Mouse (Mus musculus) liver, embryonic 11.5 days (tissue): Measurements from ENCODE around the gene Ccdc190. TPM values are rescaled to one million over a fixed set of nuclear protein-coding genes. Genes with fewer than 3 reads are reported as not detected.
A peak's percentile ranks its signal among the peaks of the same experiment; 100 is the strongest.

ENCODE experiments used
- ATAC-seq: fragments of 200-750 bp; cut with Nextera tagmentation; replicated peaks from 2 replicates; pipeline ENCODE4 v1.8.0; 2017; ENCODE audit warnings: moderate number of reproducible peaks, mild to moderate bottlenecking, moderate TSS enrichment, moderate library complexity; ENCODE audit not compliant: low FRiP score
- DNase-seq: peaks from one replicate; pipeline ENCODE4 v3.0.0-alpha.2; 2017; ENCODE audit warnings: low spot score
- H3K27ac ChIP-seq: fragments of 300-500 bp; sonication (generic); 2 replicates; pipeline ENCODE4 v1.5.1; 2014; ENCODE audit warnings: mild to moderate bottlenecking, low read depth, low read length, control low read depth
- H3K27me3 ChIP-seq: fragments of 300-500 bp; sonication (generic); replicated peaks from 2 replicates; pipeline ENCODE4 v1.6.1; 2014; ENCODE audit warnings: low read length, mixed read lengths; ENCODE audit not compliant: control insufficient read depth, insufficient read depth
- H3K36me3 ChIP-seq: fragments of 300-500 bp; sonication (generic); 2 replicates; pipeline ENCODE4 v1.6.1; 2014; ENCODE audit warnings: mild to moderate bottlenecking, low read length, moderate library complexity, mixed read lengths; ENCODE audit not compliant: control insufficient read depth, insufficient read depth
- H3K4me1 ChIP-seq: fragments of 300-500 bp; sonication (generic); replicated peaks from 2 replicates; pipeline ENCODE4 v1.6.1; 2014; ENCODE audit warnings: low read length, mixed read lengths; ENCODE audit not compliant: control insufficient read depth, insufficient read depth
- H3K4me2 ChIP-seq: fragments of 300-500 bp; sonication (generic); 2 replicates; pipeline ENCODE4 v1.6.1; 2014; ENCODE audit warnings: mild to moderate bottlenecking, control low read depth, moderate library complexity
- H3K4me3 ChIP-seq: fragments of 300-500 bp; sonication (generic); 2 replicates; pipeline ENCODE4 v1.5.1; 2014; ENCODE audit warnings: low read depth, low read length, control low read depth
- H3K9ac ChIP-seq: fragments of 300-500 bp; sonication (generic); 2 replicates; pipeline ENCODE4 v1.6.1; 2014; ENCODE audit warnings: low read depth, low read length, control low read depth
- H3K9me3 ChIP-seq: fragments of 300-500 bp; sonication (generic); 2 replicates; pipeline ENCODE4 v1.6.1; 2016; ENCODE audit warnings: low read length, inconsistent platforms, mixed read lengths; ENCODE audit not compliant: control insufficient read depth
- WGBS: fragments of 180-500 bp; shearing (Covaris S2); extraction: QIAGEN DNeasy Blood & Tissue Kit; methylation state at CpG from one replicate; pipeline ENCODE4 v1.1.7; 2014; 5-methylcytosine and 5-hydroxymethylcytosine counted together
- polyA plus RNA-seq: library from polyadenylated mRNA; unstranded; fragments of >200 nt; fragmentation: Nextera tagmentation; extraction: Ambion mirVana; gene quantifications from 2 replicates; pipeline ENCODE4 v1.2.1, GENCODE M21; 2014

Ccdc190 gene
- polyA plus RNA-seq, 1 experiment from 2014 or later: not detected

- 81% methylated on average over 3 of the region's 3 CpGs for WGBS
- Histone ChIP-seq H3K36me3 (no peaks in the 10 kb centered on the region), H3K27ac (no peak overlapping the region), H3K4me3 (no peak overlapping the region), H3K27me3 (no peaks in the 10 kb centered on the region), H3K9ac (no peak overlapping the region), H3K4me1 (no peaks in the 10 kb centered on the region), H3K9me3 (no peaks in the 10 kb centered on the region), H3K4me2 (no peak overlapping the region)
- DNase-seq (no peak), ATAC-seq (no peak)
Measured at GRCm38 (mm10) chr1:169900771-169901336, 27.6 kb upstream of the Ccdc190 start.

- no peak for ATAC-seq
- H3K4me3 ChIP-seq: no peak overlapping the region
- DNase-seq: no peak
Measured at GRCm38 (mm10) chr1:169909163-169909562, 19.3 kb upstream of the Ccdc190 start.

GRCm38 (mm10) chr1:169909659-169910058 lies 18.8 kb upstream of the Ccdc190 start:
- no peak for ATAC-seq
- no peak overlapping the region for H3K4me2 ChIP-seq
- no peaks in the 10 kb centered on the region for H3K9me3 ChIP-seq
- H3K9ac ChIP-seq: no peak overlapping the region
- 83% methylated on average over 6 of the region's 6 CpGs for WGBS
- H3K4me3 ChIP-seq: no peak overlapping the region
- H3K4me1 ChIP-seq: no peaks in the 10 kb centered on the region
- no peak for DNase-seq
- H3K36me3 ChIP-seq: no peaks in the 10 kb centered on the region
- no peak overlapping the region for H3K27ac ChIP-seq
- H3K27me3 ChIP-seq: no peaks in the 10 kb centered on the region

More at GRCm38 (mm10) chr1:169909163-169909562, 19.3 kb upstream of the Ccdc190 start:
- Histone ChIP-seq H3K27ac (no peak overlapping the region), H3K4me1 (no peaks in the 10 kb centered on the region), H3K9ac (no peak overlapping the region), H3K4me2 (no peak overlapping the region), H3K9me3 (no peaks in the 10 kb centered on the region), H3K27me3 (no peaks in the 10 kb centered on the region), H3K36me3 (no peaks in the 10 kb centered on the region)
- WGBS: 80% methylated on average over 5 of the region's 5 CpGs

GRCm38 (mm10) chr1:169910751-169911150 lies 17.7 kb upstream of the Ccdc190 start:
- Histone ChIP-seq H3K9me3 (no peaks in the 10 kb centered on the region), H3K9ac (no peak overlapping the region), H3K4me1 (no peaks in the 10 kb centered on the region), H3K27ac (no peak overlapping the region), H3K4me3 (no peak overlapping the region), H3K4me2 (no peak overlapping the region), H3K27me3 (no peaks in the 10 kb centered on the region), H3K36me3 (no peaks in the 10 kb centered on the region)
- ATAC-seq: no peak
- 76% methylated on average over 7 of the region's 7 CpGs for whole genome bisulfite sequencing
- DNase-seq: no peak

GRCm38 (mm10) chr1:169911526-169911925 lies 16.9 kb upstream of the Ccdc190 start:
- WGBS: 65% methylated on average over 6 of the region's 6 CpGs
- DNase-seq (no peak), ATAC-seq (no peak)
- Histone ChIP-seq H3K4me3 (no peak overlapping the region), H3K9ac (no peak overlapping the region), H3K9me3 (no peaks in the 10 kb centered on the region), H3K27ac (no peak overlapping the region), H3K36me3 (no peaks in the 10 kb centered on the region), H3K4me1 (no peaks in the 10 kb centered on the region), H3K27me3 (no peaks in the 10 kb centered on the region), H3K4me2 (no peak overlapping the region)

GRCm38 (mm10) chr1:169916659-169917058 lies 11.8 kb upstream of the Ccdc190 start:
- Histone ChIP-seq H3K9me3 (no peaks in the 10 kb centered on the region), H3K27me3 (no peaks in the 10 kb centered on the region), H3K4me3 (no peak overlapping the region), H3K4me2 (no peak overlapping the region), H3K4me1 (no peaks in the 10 kb centered on the region), H3K9ac (no peak overlapping the region), H3K36me3 (no peaks in the 10 kb centered on the region), H3K27ac (no peak overlapping the region)
- ATAC-seq (no peak), DNase-seq (no peak)
- 52% methylated on average over 7 of the region's 7 CpGs for WGBS

- Histone ChIP-seq H3K4me1 (no peaks in the 10 kb centered on the region), H3K9ac (no peak overlapping the region), H3K9me3 (no peaks in the 10 kb centered on the region), H3K27ac (no peak overlapping the region), H3K4me3 (no peak overlapping the region), H3K36me3 (no peaks in the 10 kb centered on the region), H3K4me2 (no peak overlapping the region), H3K27me3 (no peaks in the 10 kb centered on the region)
- ATAC-seq (no peak), DNase-seq (no peak)
- 58% methylated on average over 9 of the region's 9 CpGs for WGBS
Measured at GRCm38 (mm10) chr1:169917115-169917796, 11.2 kb upstream of the Ccdc190 start.

GRCm38 (mm10) chr1:169917998-169918397 lies 10.4 kb upstream of the Ccdc190 start:
- no peaks in the 10 kb centered on the region for H3K4me1 ChIP-seq
- H3K4me2 ChIP-seq: no peak overlapping the region
- DNase-seq (peak; percentile 42), ATAC-seq (peak; percentile 44)
- no peaks in the 10 kb centered on the region for H3K27me3 ChIP-seq
- H3K9me3 ChIP-seq: no peaks in the 10 kb centered on the region
- no peak overlapping the region for H3K9ac ChIP-seq
- H3K4me3 ChIP-seq: no peak overlapping the region
- no peaks in the 10 kb centered on the region for H3K36me3 ChIP-seq
- WGBS: 27% methylated on average over 4 of the region's 4 CpGs
- H3K27ac ChIP-seq: no peak overlapping the region

GRCm38 (mm10) chr1:169919211-169919610 lies 9.2 kb upstream of the Ccdc190 start:
- peak; percentile 69 for DNase-seq
- ATAC-seq: peak; percentile 66; the same call in 1 of the 2 replicates
- H3K4me3 ChIP-seq: no peak overlapping the region

More at GRCm38 (mm10) chr1:169919211-169919610, 9.2 kb upstream of the Ccdc190 start:
- H3K4me2 ChIP-seq: peak overlapping the region; percentile 19
- H3K9ac ChIP-seq: no peak overlapping the region
- no peaks in the 10 kb centered on the region for H3K36me3 ChIP-seq
- no peaks in the 10 kb centered on the region for H3K9me3 ChIP-seq
- WGBS: 4% methylated on average over 11 of the region's 11 CpGs
- no peak overlapping the region for H3K27ac ChIP-seq
- no peaks in the 10 kb centered on the region for H3K27me3 ChIP-seq
- H3K4me1 ChIP-seq: no peaks in the 10 kb centered on the region
